Mouse (Mus musculus): Measurements from ENCODE around the gene Dnajb5.

DNA sequence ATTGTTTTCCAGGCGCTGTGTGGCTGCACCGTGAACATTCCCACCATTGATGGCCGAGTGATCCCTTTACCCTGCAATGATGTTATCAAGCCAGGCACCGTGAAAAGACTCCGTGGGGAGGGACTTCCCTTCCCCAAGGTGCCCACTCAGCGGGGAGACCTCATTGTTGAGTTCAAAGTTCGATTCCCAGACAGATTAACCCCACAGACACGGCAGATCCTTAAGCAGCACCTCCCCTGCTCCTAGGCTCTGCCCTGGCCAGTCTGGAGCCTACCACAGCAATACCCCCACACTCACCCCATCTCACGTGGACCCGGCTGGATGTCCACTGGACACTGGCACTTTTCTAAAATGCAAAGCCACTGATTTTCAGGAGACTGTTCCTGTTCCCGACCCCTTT lies 7.7 kb downstream of the Dnajb5 start:
- no peak for TF ChIP-seq POLR2A (IDR thresholded peaks at IDR 0.05; ENCODE audit: insufficient read length, low read depth)
- TF ChIP-seq MYOD1 (IDR thresholded peaks at IDR 0.05; ENCODE audit: control insufficient read depth in 1 of 3, insufficient read length in 2 of 3, low read depth in 2 of 3), result no peak
- no peak for TF ChIP-seq E2F4 (IDR thresholded peaks at IDR 0.05; ENCODE audit: insufficient read depth)
- no peak for TF ChIP-seq POLR2AphosphoS2 (IDR thresholded peaks at IDR 0.05; ENCODE audit: insufficient read length, low read depth)
- no peak for TF ChIP-seq USF1 (IDR thresholded peaks at IDR 0.05; ENCODE audit: low read depth)
- no peak for TF ChIP-seq CEBPB (IDR thresholded peaks at IDR 0.05; ENCODE audit: insufficient read depth, poor library complexity, severe bottlenecking)
- no peak for TF ChIP-seq TCF3 (IDR thresholded peaks at IDR 0.05; ENCODE audit: insufficient read length, low read depth)
- TF ChIP-seq REST (IDR thresholded peaks at IDR 0.05; ENCODE audit: insufficient read depth, insufficient read length), result no peak
- no peak for TF ChIP-seq MAX (IDR thresholded peaks at IDR 0.05; ENCODE audit: low read depth)

All from myocyte (in vitro differentiated cells).